Mouse (Mus musculus): Measurements from ENCODE around the gene Nckipsd. TPM values are rescaled to one million over a fixed set of nuclear protein-coding genes. Genes with fewer than 3 reads are reported as not detected.

Gene Nckipsd
- total RNA-seq, 1 experiment = 17.4 TPM

DNA sequence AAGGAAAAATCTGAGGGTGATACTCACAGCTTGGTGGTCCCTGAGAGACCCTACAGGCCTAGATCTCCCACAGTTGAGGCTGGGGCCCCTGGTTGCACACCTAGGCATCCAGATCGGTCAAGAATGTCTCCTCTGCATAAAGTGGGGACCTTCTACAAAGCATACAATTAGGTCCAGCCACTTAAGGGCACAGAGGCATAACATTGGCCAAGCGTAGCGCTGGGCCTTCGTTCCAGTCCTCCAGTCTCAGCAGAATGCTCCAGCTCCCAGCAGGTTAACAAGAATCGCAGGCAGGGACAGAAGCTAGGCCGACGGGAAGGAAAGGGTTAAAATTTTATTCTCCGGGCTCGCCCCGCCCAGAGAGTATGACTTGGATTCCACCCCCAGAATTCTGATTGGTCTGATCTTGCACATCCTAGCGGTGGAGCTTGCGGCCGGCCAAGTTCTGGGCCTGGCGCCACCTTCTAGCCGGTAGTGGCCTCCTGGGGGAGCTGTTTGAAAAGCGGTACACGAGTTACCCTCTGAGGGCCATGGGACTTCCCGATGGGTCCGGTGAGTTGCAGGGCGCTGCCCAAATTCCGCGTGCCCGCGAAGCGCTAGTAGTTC, 45.6 kb downstream of the Nckipsd start:
- peak; percentile 94 for DNase-seq (ENCODE audit: low read depth, low spot score)
- Histone ChIP-seq H3K4me3 (ENCODE audit: insufficient read depth in 1 of 2, low read depth in 1 of 2, low read length in 2 of 2, poor library complexity in 1 of 2, severe bottlenecking in 1 of 2) (peak overlapping the region; percentile 73 to 91), H3K9me3 (ENCODE audit: control insufficient read depth, insufficient read depth, low read depth, low read length) (no peaks in the 10 kb centered on the region), H3K9ac (ENCODE audit: insufficient read depth, low read depth, low read length, poor library complexity, severe bottlenecking) (peak overlapping the region; percentile 86), H3K27ac (ENCODE audit: insufficient read depth, low read depth, low read length, poor library complexity, severe bottlenecking) (no peak overlapping the region; the same call in 1 of the 2 replicates), H3K4me1 (ENCODE audit: control insufficient read depth in 2 of 2, insufficient read depth in 2 of 2, low read length in 2 of 2, poor library complexity in 1 of 2) (peaks cover 0 to 14% of the 10 kb centered on the region in 2 experiments; a peak in 1 of 4 replicates), H3K36me3 (ENCODE audit: control insufficient read depth, insufficient read depth, low read length, poor library complexity, severe bottlenecking) (peaks cover 3% of the 10 kb centered on the region; the same call in 1 of the 2 replicates)
- in situ Hi-C loops (cut with MboI; ENCODE audit: low sequenced_read_pairs in 2 of 2, unreplicated experiment in 2 of 2) = no loop called here
- TF ChIP-seq MAFK (IDR thresholded peaks at IDR 0.05; ENCODE audit: insufficient read depth, low read depth, low read length) (no peak), ZNF384 (IDR thresholded peaks at IDR 0.05; ENCODE audit: low read depth, low read length) (no peak), HCFC1 (IDR thresholded peaks at IDR 0.05; ENCODE audit: borderline replicate concordance, insufficient read depth, low read length) (no peak), CHD2 (IDR thresholded peaks at IDR 0.05; ENCODE audit: low read depth, low read length) (no peak), ZC3H11A (IDR thresholded peaks at IDR 0.05; ENCODE audit: borderline replicate concordance, low read depth, low read length) (no peak)

DNA sequence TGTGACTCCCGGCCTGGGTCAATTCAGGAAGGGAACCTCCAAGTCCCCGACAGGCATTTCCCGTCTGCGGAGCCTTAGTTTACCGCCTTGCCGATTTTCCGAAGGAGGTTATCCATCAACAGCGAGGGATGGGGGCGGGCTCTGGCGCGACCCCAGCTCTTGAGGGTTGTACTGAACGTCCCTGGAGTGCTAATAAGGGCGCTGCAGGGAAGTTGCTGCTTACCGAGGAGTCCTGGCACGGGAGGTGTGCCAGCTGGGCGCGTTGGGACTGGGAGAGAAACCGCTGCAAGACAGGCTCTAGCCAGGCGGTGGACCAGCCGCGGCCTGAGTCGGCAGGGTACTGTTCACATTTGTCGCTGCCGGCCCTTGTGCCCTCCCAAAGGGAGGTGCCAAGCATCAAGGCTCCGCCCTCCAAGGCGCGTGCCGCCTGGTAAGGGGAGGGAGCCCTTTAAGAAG, 46.1 kb downstream of the Nckipsd start:
- peaks cover 0 to 12% of the 10 kb centered on the region in 2 experiments; a peak in 1 of 4 replicates for H3K4me1 ChIP-seq (ENCODE audit: control insufficient read depth in 2 of 2, insufficient read depth in 2 of 2, low read length in 2 of 2, poor library complexity in 1 of 2)
- DNase-seq (ENCODE audit: low read depth, low spot score) = peak; percentile 86
- peaks cover 3% of the 10 kb centered on the region; the same call in 1 of the 2 replicates for H3K36me3 ChIP-seq (ENCODE audit: control insufficient read depth, insufficient read depth, low read length, poor library complexity, severe bottlenecking)
- H3K4me3 ChIP-seq (ENCODE audit: insufficient read depth in 1 of 2, low read depth in 1 of 2, low read length in 2 of 2, poor library complexity in 1 of 2, severe bottlenecking in 1 of 2) = peak overlapping the region; percentile 73 to 91
- H3K27ac ChIP-seq (ENCODE audit: insufficient read depth, low read depth, low read length, poor library complexity, severe bottlenecking) = no peak overlapping the region; the same call in 1 of the 2 replicates
- no peaks in the 10 kb centered on the region for H3K9me3 ChIP-seq (ENCODE audit: control insufficient read depth, insufficient read depth, low read depth, low read length)
- in situ Hi-C loops (cut with MboI; ENCODE audit: low sequenced_read_pairs in 2 of 2, unreplicated experiment in 2 of 2) = no loop called here
- H3K9ac ChIP-seq (ENCODE audit: insufficient read depth, low read depth, low read length, poor library complexity, severe bottlenecking) = peak overlapping the region; percentile 86
- TF ChIP-seq MAFK (IDR thresholded peaks at IDR 0.05; ENCODE audit: insufficient read depth, low read depth, low read length) = no peak
- no peak for TF ChIP-seq CHD2 (IDR thresholded peaks at IDR 0.05; ENCODE audit: low read depth, low read length)
- no peak for TF ChIP-seq ZC3H11A (IDR thresholded peaks at IDR 0.05; ENCODE audit: borderline replicate concordance, low read depth, low read length)
- TF ChIP-seq HCFC1 (IDR thresholded peaks at IDR 0.05; ENCODE audit: borderline replicate concordance, insufficient read depth, low read length) = no peak
- no peak for TF ChIP-seq ZNF384 (IDR thresholded peaks at IDR 0.05; ENCODE audit: low read depth, low read length)

DNA sequence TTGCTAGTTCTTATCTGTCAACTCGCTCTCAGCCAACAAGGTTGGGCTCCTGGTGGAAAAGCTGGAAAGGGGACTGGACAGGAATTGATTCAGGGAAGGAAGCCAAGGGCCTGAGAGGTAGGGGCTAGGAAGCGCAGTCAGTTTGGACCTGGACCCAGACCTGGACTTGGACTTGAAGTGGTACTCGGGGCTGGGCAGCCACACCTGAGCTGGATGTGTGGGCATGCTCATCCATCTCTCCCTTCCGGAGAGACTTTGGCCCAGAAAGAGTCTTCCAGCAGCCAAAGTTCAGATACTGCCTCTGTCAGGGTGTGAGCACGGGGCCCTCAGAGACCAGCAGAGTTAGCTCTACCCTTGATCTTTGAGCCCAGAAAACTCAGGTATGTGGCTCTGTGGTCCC, 47.2 kb downstream of the Nckipsd start:
- H3K9ac ChIP-seq (ENCODE audit: insufficient read depth, low read depth, low read length, poor library complexity, severe bottlenecking) = no peak overlapping the region
- H3K36me3 ChIP-seq (ENCODE audit: control insufficient read depth, insufficient read depth, low read length, poor library complexity, severe bottlenecking) = peaks cover 3% of the 10 kb centered on the region; the same call in 1 of the 2 replicates
- H3K4me3 ChIP-seq (ENCODE audit: insufficient read depth in 1 of 2, low read depth in 1 of 2, low read length in 2 of 2, poor library complexity in 1 of 2, severe bottlenecking in 1 of 2) = peak overlapping the region in 1 of 2 experiments; percentile 73; a peak in 1 of 4 replicates
- in situ Hi-C loops (cut with MboI; ENCODE audit: low sequenced_read_pairs in 2 of 2, unreplicated experiment in 2 of 2) = no loop called here
- no peak overlapping the region for H3K27ac ChIP-seq (ENCODE audit: insufficient read depth, low read depth, low read length, poor library complexity, severe bottlenecking)
- peaks cover 0 to 9% of the 10 kb centered on the region in 2 experiments; a peak in 1 of 4 replicates for H3K4me1 ChIP-seq (ENCODE audit: control insufficient read depth in 2 of 2, insufficient read depth in 2 of 2, low read length in 2 of 2, poor library complexity in 1 of 2)
- DNase-seq (ENCODE audit: low read depth, low spot score) = no peak
- H3K9me3 ChIP-seq (ENCODE audit: control insufficient read depth, insufficient read depth, low read depth, low read length) = no peaks in the 10 kb centered on the region
- TF ChIP-seq ZC3H11A (IDR thresholded peaks at IDR 0.05; ENCODE audit: borderline replicate concordance, low read depth, low read length) = no peak
- no peak for TF ChIP-seq ZNF384 (IDR thresholded peaks at IDR 0.05; ENCODE audit: low read depth, low read length)
- no peak for TF ChIP-seq CHD2 (IDR thresholded peaks at IDR 0.05; ENCODE audit: low read depth, low read length)
- TF ChIP-seq HCFC1 (IDR thresholded peaks at IDR 0.05; ENCODE audit: borderline replicate concordance, insufficient read depth, low read length) = no peak
- TF ChIP-seq MAFK (IDR thresholded peaks at IDR 0.05; ENCODE audit: insufficient read depth, low read depth, low read length) = no peak

DNA sequence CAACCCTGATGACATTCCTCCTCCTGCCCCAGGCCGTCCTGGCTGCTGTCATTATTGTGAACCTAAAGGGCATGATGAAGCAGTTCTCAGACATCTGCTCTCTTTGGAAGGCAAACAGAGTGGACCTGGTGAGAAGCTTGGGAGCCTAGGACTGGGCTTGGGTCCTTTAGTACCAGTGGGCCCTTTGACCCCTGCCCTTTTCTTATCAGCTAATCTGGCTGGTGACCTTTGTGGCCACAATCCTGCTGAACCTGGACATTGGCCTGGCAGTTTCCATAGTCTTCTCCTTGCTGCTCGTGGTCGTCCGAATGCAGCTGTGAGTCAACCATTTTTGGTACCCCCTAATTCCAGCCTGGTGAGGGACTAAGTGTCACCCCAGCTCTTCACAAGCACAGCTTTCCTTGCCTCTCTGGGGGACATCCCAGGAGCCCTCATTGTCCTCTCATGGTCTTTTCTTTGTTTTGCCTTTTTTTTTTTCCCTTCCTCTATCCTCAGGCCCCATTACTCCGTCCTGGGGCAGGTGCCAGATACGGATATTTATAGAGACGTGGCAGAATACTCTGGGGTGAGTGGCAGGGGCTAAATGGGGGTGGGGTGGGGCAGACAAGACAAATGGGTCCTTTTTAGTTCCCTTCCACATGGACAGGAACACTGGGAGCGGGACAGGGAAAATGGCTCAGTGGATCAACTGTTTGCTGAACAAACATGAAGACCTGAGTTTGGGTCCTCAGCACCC, 50.8 kb downstream of the Nckipsd start:
- H3K9me3 ChIP-seq (ENCODE audit: control insufficient read depth, insufficient read depth, low read depth, low read length) = no peaks in the 10 kb centered on the region
- TF ChIP-seq ZC3H11A (IDR thresholded peaks at IDR 0.05; ENCODE audit: borderline replicate concordance, low read depth, low read length) (no peak), CHD2 (IDR thresholded peaks at IDR 0.05; ENCODE audit: low read depth, low read length) (no peak), ZNF384 (IDR thresholded peaks at IDR 0.05; ENCODE audit: low read depth, low read length) (no peak), HCFC1 (IDR thresholded peaks at IDR 0.05; ENCODE audit: borderline replicate concordance, insufficient read depth, low read length) (no peak), MAFK (IDR thresholded peaks at IDR 0.05; ENCODE audit: insufficient read depth, low read depth, low read length) (no peak)
- H3K9ac ChIP-seq (ENCODE audit: insufficient read depth, low read depth, low read length, poor library complexity, severe bottlenecking) = no peak overlapping the region
- DNase-seq (ENCODE audit: low read depth, low spot score) = no peak
- in situ Hi-C loops (cut with MboI; ENCODE audit: low sequenced_read_pairs in 2 of 2, unreplicated experiment in 2 of 2) = no loop called here
- peaks cover 0 to 2% of the 10 kb centered on the region in 2 experiments; a peak in 1 of 4 replicates for H3K4me1 ChIP-seq (ENCODE audit: control insufficient read depth in 2 of 2, insufficient read depth in 2 of 2, low read length in 2 of 2, poor library complexity in 1 of 2)
- no peak overlapping the region for H3K27ac ChIP-seq (ENCODE audit: insufficient read depth, low read depth, low read length, poor library complexity, severe bottlenecking)
- no peak overlapping the region for H3K4me3 ChIP-seq (ENCODE audit: insufficient read depth in 1 of 2, low read depth in 1 of 2, low read length in 2 of 2, poor library complexity in 1 of 2, severe bottlenecking in 1 of 2)
- H3K36me3 ChIP-seq (ENCODE audit: control insufficient read depth, insufficient read depth, low read length, poor library complexity, severe bottlenecking) = peaks cover 10% of the 10 kb centered on the region; the same call in 1 of the 2 replicates

Other genes starting within 250 kb of the Nckipsd start
- 344 and 404 TPM in 2 replicates for gene Impdh2, start 248.1 kb upstream of the Nckipsd start, total RNA-seq (2012; rRNA removed)
- 36.6 and 57.3 TPM in 2 replicates for gene Ndufaf3, start 240.9 kb upstream of the Nckipsd start, total RNA-seq (2012; rRNA removed)
- gene Dalrd3, start 238.5 kb upstream of the Nckipsd start, total RNA-seq (2012; rRNA removed) = 112 and 209 TPM in 2 replicates
- gene Wdr6, start 229.6 kb upstream of the Nckipsd start, total RNA-seq (2012; rRNA removed) = 56.9 and 78.8 TPM in 2 replicates
- 13.7 and 18.1 TPM in 2 replicates for gene P4htm, start 210.7 kb upstream of the Nckipsd start, total RNA-seq (2012; rRNA removed)
- 98.7 and 128 TPM in 2 replicates for gene Arih2, start 159.0 kb upstream of the Nckipsd start, total RNA-seq (2012; rRNA removed)
- 42.0 and 59.4 TPM in 2 replicates for gene Slc25a20, start 146.3 kb upstream of the Nckipsd start, total RNA-seq (2012; rRNA removed)
- 12.0 and 18.2 TPM in 2 replicates for gene Prkar2a, start 119.1 kb upstream of the Nckipsd start, total RNA-seq (2012; rRNA removed)
- 23.0 and 24.4 TPM in 2 replicates for gene Ip6k2, start 24.6 kb upstream of the Nckipsd start, total RNA-seq (2012; rRNA removed)
- 4.3 and 14.6 TPM in 2 replicates for gene Celsr3, start 18.0 kb downstream of the Nckipsd start, total RNA-seq (2012; rRNA removed)
- gene Slc26a6, start 44.9 kb downstream of the Nckipsd start, total RNA-seq (2012; rRNA removed) = 15.1 and 19.8 TPM in 2 replicates
- 0.22 and 0.53 TPM in 2 replicates for gene Tmem89, start 106.3 kb downstream of the Nckipsd start, total RNA-seq (2012; rRNA removed)
- gene Uqcrc1, start 128.3 kb downstream of the Nckipsd start, total RNA-seq (2012; rRNA removed) = 354 and 426 TPM in 2 replicates
- 15.1 and 25.5 TPM in 2 replicates for gene Col7a1, start 145.2 kb downstream of the Nckipsd start, total RNA-seq (2012; rRNA removed)
- 0.36 TPM in 1 of 2 replicates, not detected in the other for gene Ucn2, start 177.6 kb downstream of the Nckipsd start, total RNA-seq (2012; rRNA removed)
- gene Pfkfb4, start 183.4 kb downstream of the Nckipsd start, total RNA-seq (2012; rRNA removed) = 4.4 and 5.0 TPM in 2 replicates
- 44.0 and 49.0 TPM in 2 replicates for gene Shisa5, start 230.2 kb downstream of the Nckipsd start, total RNA-seq (2012; rRNA removed)